Mouse (Mus musculus) liver, embryonic 11.5 days (tissue): Measurements from ENCODE around the gene Snap23. TPM values are rescaled to one million over a fixed set of nuclear protein-coding genes. Genes with fewer than 3 reads are reported as not detected.

Experiments used
- polyA plus RNA-seq: library from polyadenylated mRNA; unstranded; fragments of >200 nt; fragmentation: Nextera tagmentation; extraction: Ambion mirVana; gene quantifications from 2 replicates; pipeline ENCODE4 v1.2.1, GENCODE M21; 2014

The Snap23 gene
- polyA plus RNA-seq, 1 experiment from 2014 or later: 74.2 TPM

Other genes starting within 250 kb of the Snap23 start
- gene Vps39, start 214.5 kb upstream of the Snap23 start, polyA plus RNA-seq: 15.5 and 19.8 TPM in 2 replicates
- gene Ganc, start 163.8 kb upstream of the Snap23 start, polyA plus RNA-seq: 7.8 and 8.5 TPM in 2 replicates
- gene Tmem87a, start 163.6 kb upstream of the Snap23 start, polyA plus RNA-seq: 7.1 and 9.2 TPM in 2 replicates
- gene Capn3, start 111.7 kb upstream of the Snap23 start, polyA plus RNA-seq: 6.3 and 7.5 TPM in 2 replicates
- 75.0 and 81.9 TPM in 2 replicates for gene Zfp106, start 3.8 kb upstream of the Snap23 start, polyA plus RNA-seq
- gene Haus2, start 41.7 kb downstream of the Snap23 start, polyA plus RNA-seq: 30.6 and 31.2 TPM in 2 replicates
- 17.2 and 24.2 TPM in 2 replicates for gene Lrrc57, start 41.8 kb downstream of the Snap23 start, polyA plus RNA-seq
- gene Stard9, start 61.5 kb downstream of the Snap23 start, polyA plus RNA-seq: 3.0 and 3.5 TPM in 2 replicates